Mouse (Mus musculus): Measurements from ENCODE around the gene Idua.
"Not testable (repeated sequence)": the region's sequence is repeated elsewhere in the genome, so short reads cannot be mapped to it uniquely, and the experiment has no call there.

Gene Idua

DNA sequence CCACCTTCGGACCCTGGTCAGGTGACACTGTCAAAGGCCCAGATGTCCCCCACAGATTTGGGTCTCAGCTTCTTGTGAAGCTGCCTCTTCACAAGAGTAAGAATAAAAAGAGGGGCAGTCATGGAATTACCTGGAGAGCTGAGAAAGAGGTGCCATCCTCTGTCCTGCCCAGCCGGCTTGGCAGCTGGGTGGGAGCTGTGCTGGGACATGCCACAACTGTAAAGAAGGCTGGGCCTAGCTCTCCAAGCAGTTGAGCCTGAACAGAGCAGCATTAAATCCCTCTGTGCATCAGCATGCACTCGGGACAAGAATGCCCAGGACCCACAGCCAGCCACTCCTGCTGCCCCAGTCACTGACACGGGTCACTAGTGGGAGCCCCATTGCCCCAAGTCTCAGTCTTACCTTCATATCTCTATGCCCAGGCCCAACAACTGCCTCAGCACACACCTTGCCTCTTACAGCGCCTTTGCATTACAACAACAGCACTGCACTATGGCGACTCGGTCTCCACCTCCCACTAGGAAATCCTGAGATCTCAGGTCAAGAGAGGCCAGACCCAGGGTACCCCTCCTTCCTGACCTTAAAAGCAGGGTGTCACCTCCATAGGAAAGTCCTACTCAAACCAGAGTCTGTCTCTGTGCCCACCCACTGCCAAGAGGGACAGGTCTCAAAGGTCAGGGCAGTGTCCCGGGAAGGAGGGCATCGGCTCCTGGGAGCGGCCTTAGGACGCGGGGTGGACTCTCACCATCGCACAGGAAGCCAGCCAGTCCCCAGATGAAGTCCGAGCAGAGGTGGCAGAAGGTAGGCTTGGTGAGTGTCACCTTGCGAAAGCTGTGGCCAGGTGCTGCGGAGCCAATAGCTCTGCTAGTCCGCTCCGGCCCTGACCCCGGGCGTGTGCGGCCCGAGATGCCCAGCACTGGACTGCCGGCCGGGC lies at the start of gene Idua:
Idua (plus strand) TSS at position 634 of the 934 bp plus-strand sequence.
- DNase-seq (ENCODE audit: low read depth, low spot score): no peak

DNA sequence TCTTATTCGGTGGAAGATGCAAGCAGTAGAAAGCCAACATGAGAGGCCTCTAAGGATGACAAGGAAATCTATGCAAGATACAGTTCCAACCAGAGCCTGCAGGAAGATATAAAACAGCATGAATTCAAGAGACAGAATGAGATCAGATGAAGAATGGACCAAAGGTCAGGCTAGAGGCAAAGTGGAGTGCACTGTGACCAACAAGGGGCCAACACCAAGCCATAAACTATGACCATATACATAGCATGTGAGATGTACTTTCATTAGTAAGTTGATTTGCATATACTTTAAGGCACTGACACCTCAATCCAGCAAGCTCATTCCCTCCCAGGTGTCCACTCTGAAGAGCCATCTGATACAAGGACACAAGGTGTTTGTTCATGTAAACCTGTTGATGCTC lies 49.7 kb upstream of the Idua start:
- no peak for DNase-seq (ENCODE audit: low read depth, low spot score)

- no peak for DNase-seq (ENCODE audit: low read depth, low spot score)
Observed at GRCm38 (mm10) chr5:108621870-108622269, 38.3 kb upstream of the Idua start.

DNA sequence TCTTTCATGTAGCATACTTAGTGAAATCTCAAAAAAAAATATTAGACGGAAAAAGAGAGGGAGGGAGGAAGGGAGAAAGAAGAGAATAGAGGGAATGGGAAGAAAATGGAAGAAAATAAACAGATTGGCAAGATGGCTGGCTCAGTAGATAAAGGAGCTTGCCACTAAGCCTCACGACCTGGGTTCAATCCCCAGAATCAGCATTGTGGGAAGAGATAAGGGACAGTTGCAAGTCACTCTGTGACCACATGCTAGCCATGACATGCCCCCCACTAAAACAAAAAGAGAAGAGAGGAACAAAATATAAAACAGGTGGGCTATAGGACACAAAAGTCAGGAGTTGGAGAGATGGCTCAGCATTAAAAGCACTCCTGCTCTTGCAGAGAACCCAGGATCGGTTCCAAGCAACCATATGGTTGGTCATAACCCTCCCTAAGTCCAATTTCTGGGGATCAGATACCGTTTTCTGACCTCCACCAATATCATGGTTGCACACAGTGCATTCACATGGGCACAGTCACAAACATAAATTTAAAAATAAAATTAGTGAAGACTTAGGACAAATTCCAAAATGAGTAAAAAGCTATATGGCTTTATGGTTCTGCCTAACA lies 34.0 kb upstream of the Idua start:
- no peak for DNase-seq (ENCODE audit: low read depth, low spot score)

- DNase-seq (ENCODE audit: low read depth, low spot score): no peak
Observed at GRCm38 (mm10) chr5:108628891-108629633, 31.1 kb upstream of the Idua start.

DNA sequence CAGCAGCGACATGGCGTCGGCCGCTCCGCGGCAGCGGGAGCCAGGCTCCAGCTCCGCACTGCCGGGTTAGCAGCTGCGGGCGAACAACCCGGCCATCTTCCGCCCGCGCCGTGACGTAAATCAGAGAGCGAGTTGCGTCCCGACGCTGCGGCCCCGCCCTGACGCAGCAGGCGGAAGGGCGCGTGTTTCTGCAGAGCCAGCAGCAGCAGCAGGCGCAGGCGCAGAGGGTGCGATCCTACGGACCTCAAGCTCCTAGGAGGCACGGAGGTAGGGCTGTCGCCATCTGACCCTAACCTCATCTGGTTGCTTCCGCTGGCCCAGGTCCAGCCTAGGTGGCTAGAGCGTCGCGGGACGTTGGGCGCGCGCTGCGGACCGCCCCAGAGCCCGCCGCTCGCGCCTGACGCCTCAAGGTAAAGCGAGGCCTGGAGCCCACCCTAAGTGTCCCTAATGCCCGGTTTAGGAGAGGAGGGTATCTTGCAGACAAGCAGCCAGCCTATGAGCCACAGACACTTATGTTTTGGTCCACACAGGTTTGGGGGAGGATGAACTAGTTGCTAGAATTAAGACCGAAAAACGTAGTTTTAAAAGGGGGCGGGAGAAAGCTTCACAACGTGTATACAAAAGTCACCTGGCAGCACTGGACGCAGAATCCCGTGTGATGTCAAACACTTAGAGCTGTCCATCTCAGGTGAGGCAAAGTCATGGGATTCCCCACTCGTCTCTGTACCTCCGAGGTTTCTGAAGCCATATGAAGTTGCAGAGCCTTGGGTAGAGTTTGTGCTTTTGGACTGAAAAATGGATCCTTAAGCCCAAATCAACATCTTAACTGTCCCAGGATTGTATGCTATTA lies 30.3 kb upstream of the Idua start, which contains the start of the genes Gak and Tmem175:
Gak (minus strand) TSS at position 122 of the 850 bp plus-strand sequence.
Tmem175 (plus strand) TSS at position 137 of the 850 bp plus-strand sequence.
- peak; percentile 87 for DNase-seq (ENCODE audit: low read depth, low spot score)

GRCm38 (mm10) chr5:108633676-108634075 lies 26.5 kb upstream of the Idua start:
- no peak for DNase-seq (ENCODE audit: low read depth, low spot score)

DNA sequence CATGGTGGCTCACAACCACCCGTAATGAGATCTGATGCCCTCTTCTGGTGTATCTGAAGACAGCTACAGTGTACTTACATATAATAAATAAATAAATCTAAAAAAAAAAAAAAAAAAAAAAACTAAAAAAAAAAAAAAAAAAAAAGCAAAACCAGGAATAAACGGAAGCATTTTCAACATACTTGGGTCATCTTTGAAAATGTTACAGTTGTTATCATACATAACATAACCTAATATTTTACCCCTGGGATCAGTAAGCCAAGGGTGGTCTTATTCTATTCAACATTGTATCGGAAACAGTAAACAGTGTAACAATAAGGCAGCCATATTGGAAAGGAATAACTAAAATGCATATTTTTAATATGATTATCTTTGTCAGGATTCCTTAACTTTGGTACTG lies 26.0 kb upstream of the Idua start:
- not testable (repeated sequence) for DNase-seq (ENCODE audit: low read depth, low spot score)

- no peak for DNase-seq (ENCODE audit: low read depth, low spot score)
Observed at GRCm38 (mm10) chr5:108636172-108636571, 24.0 kb upstream of the Idua start.

GRCm38 (mm10) chr5:108643674-108644073 lies 16.5 kb upstream of the Idua start:
- no peak for DNase-seq (ENCODE audit: low read depth, low spot score)

DNA sequence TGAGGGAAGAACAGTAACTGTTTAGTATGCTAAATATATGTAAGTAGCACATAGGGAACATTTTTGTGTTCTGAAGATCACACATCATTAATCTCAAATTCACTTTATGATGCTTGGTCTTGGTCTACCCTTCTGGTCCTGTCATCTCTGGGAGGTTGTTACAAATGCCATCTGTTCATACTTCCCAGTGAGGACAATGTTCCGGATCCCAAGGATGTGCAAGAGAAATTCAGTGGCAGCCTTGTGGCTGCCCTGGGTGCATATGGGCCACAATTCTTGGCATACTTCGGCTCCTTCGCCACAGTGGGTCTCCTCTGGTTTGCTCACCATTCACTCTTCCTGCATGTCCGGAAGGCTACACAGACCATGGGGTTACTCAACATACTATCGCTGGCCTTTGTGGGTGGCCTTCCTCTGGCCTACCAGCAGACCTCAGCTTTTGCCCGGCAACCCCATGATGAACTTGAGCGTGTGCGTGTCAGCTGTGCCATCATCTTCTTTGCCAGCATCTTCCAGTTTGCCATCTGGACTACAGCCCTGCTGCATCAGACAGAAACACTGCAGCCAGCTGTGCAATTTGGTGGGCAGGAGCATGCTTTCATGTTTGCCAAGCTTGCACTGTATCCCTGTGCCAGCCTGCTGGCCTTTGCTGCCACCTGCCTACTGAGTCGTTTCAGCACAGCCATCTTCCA lies 14.3 kb upstream of the Idua start:
- DNase-seq (ENCODE audit: low read depth, low spot score): no peak

- DNase-seq (ENCODE audit: low read depth, low spot score): no peak
Observed at GRCm38 (mm10) chr5:108646343-108646660, 13.8 kb upstream of the Idua start.

DNA sequence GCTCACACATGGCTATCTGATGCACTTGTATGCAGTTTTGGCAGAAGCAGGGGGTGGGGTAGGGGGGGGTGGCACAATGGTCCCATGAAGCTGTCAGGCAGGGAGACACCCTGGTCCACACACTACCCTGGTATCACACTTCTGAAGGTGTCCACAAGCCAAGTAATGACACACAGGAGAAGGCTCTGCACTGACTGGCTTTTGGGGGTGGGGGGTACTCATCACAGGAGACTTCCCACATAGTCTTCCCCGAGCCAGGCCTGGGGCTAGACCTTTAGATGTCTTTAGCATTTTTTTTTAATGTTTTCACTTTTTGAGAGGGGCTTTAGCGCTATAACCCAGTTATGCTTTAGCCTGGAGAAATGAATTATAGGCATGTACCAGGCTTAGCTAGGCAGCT lies 12.8 kb upstream of the Idua start:
- DNase-seq (ENCODE audit: low read depth, low spot score): no peak

DNA sequence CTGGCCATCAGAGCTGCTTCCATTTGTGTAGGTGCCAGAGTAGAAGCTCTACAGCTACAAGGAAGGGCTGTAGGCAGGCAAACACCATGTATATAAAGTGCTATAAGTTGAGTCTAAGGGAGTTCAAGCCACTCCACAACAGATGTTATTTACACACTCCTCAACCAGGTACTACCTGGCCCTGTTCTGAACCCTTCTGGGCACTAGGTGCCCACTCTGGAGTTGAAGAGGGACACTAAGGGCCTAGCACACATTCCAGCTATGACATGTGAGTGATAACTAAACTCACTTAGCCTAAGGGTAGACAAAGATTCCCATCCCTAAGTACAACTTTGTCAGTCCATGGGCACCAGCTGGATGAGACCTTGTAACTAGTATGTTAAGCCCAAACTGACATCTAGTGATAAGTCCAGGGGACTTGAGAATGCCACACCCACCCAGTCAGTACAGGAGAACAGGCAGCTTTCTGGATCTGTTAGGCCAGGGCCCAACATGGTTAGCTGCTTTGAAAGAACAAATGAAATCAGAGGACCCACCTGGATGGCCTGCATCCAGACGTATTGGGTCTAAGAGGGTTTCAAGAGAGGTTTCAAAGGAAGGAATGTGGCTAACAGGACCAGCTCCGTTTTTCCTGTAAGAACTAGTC lies 12.2 kb upstream of the Idua start:
- no peak for DNase-seq (ENCODE audit: low read depth, low spot score)

- DNase-seq (ENCODE audit: low read depth, low spot score): no peak
Observed at GRCm38 (mm10) chr5:108648937-108649576, 11.1 kb upstream of the Idua start.

- no peak for DNase-seq (ENCODE audit: low read depth, low spot score)
Observed at GRCm38 (mm10) chr5:108650341-108650740, 9.8 kb upstream of the Idua start.

DNA sequence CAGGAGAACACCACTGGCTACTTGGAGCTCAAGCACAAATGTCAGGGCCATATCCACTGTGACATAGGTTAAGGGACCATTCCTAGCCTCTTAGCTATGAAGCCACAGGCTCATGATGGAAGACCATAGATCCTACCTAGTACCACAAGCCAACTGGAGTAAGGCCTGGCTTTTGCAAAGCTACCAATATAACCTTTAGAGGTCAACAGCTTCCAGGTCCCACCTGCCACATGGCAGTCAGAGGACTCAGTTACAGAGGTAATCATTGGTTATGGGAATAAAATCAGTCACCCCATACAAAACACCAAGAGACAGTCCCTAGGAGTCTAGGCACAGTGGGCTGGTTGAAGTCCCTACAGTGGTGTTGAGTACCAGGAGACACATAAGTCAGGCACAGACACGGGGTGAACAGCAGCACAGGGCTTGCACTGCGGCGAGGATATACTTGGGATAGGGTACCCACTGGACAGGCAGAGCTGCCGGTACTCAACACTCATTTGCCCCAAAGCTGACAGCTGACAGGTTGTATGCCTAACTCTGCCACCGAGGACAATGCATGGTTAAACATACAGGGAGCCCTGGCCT lies 8.9 kb upstream of the Idua start:
- DNase-seq (ENCODE audit: low read depth, low spot score): no peak

GRCm38 (mm10) chr5:108651823-108652222 lies 8.3 kb upstream of the Idua start:
- DNase-seq (ENCODE audit: low read depth, low spot score): no peak

DNA sequence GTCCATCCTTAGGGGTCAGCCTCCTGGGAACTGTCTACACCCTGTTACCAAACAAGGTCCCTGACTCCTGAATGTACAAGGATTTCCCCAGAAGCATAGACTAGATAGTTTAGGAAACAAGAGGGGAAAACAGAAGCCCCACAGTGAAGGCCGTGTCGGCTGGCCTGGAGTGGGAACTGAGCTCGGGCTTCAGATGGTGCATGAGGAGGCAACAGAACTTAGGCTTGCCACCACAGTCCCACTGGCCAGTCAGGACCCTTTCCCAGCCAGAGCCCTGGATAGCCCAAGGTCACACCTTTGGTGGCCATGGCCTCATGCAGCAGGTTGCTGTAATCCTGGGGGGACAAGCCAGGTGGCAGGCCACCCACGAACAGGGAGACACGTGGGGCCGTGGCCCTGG lies 6.8 kb upstream of the Idua start:
- DNase-seq (ENCODE audit: low read depth, low spot score): no peak
